Mouse (Mus musculus) monocyte, adult 59 days (primary cell): ENCODE data around the gene Cyp2b19. TPM values are rescaled to one million over a fixed set of nuclear protein-coding genes. Genes with fewer than 3 reads are reported as not detected.

Source experiments
- total RNA-seq, 2 experiments: library from RNA; stranded (reverse); gene quantifications; one replicate each; pipeline ENCODE4 v1.2.4; 2023

Cyp2b19 gene
- total RNA-seq: not detected

GRCm38 (mm10) chr7:26756842-26757241, at the start of gene Cyp2b19:
Gene Cyp2b19, plus strand, starts transcription at chr7:26757142.

GRCm38 (mm10) chr7:26808592-26808991, 51.6 kb downstream of the Cyp2b19 start, which contains the start of gene Cyp2g1:
Gene Cyp2g1, plus strand, starts transcription at chr7:26808892.

Other genes with a start within 250 kb of the Cyp2b19 start
- not detected for gene Nlrp9a, start 222.1 kb upstream of the Cyp2b19 start, total RNA-seq
- gene Vmn1r185, start 138.7 kb upstream of the Cyp2b19 start, total RNA-seq: not detected
- gene Cyp2b23, start 70.7 kb upstream of the Cyp2b19 start, total RNA-seq: not detected
- gene Cyp2g1, start 51.8 kb downstream of the Cyp2b19 start, total RNA-seq: not detected
- gene Cyp2a5, start 78.2 kb downstream of the Cyp2b19 start, total RNA-seq: not detected
- not detected for gene Cyp2a22, start 182.2 kb downstream of the Cyp2b19 start, total RNA-seq